Comparison of ENCODE assay signal across 9 mouse cellular contexts in genomic region chr11:94498093-94498996, GRCm38 (mm10). TPM values are rescaled to one million over a fixed set of nuclear protein-coding genes. Genes with fewer than 3 reads are reported as not detected.
DNase-seq lines count a peak whose midpoint lies in the region; ATAC-seq and TF ChIP-seq lines count a peak whose summit lies in the region.
"Had no signal": no experiment of that assay in that cellular context is flagged by ENCODE, and none has a peak within 500 bp of the region (broad histone marks: within the 10 kb centered on the region; RNA-seq: fewer than 3 reads in every experiment).

No protein-coding gene starts in this region.

- intact Hi-C loops in heart, adult 2 months (cut with DNase I), result no loop called here

- no peaks in the 10 kb centered on the region for H3K79me2 ChIP-seq in heart, adult 2 months (replicated peaks; ENCODE audit: control insufficient read depth, insufficient read depth, low read length)

- H3K36me3 ChIP-seq in heart, adult 2 months (ENCODE audit: control insufficient read depth, insufficient read depth, low read length), result no peaks in the 10 kb centered on the region
- no peaks in the 10 kb centered on the region for H3K36me3 ChIP-seq in limb, embryonic 11.5 days (ENCODE audit: control insufficient read depth, insufficient read depth, low read length)

- H3K4me2 ChIP-seq in limb, embryonic 11.5 days (ENCODE audit: low read depth, severe bottlenecking), result peak overlapping the region; percentile 71

- H3K9me3 ChIP-seq in limb, embryonic 11.5 days (ENCODE audit: control insufficient read depth, low read length), result no peaks in the 10 kb centered on the region
- H3K9me3 ChIP-seq: megakaryocyte, embryonic 14.5 days had no signal

- POLR2A ChIA-PET in Patski (lab: Charles Lee), result no interaction called here

- peak overlapping the region; percentile 55 for H3K9ac ChIP-seq in heart, adult 2 months (ENCODE audit: low read depth, low read length)
- no peak overlapping the region for H3K9ac ChIP-seq in limb, embryonic 11.5 days (ENCODE audit: low read length)

- DNase-seq in Patski (ENCODE audit: low read depth, low spot score), result peak; percentile 59
- peak; percentile 68 for DNase-seq in cerebellum, adult 8-10 months
- DNase-seq in heart, adult 2 months, result peak; percentile 56 to 57
- DNase-seq in kidney, adult 9 months, result peak; percentile 79
- peak; percentile 47 for DNase-seq in limb, embryonic 11.5 days (ENCODE audit: low spot score)
- DNase-seq in ovary, adult 18-20 months (ENCODE audit: low spot score), result peak; percentile 67
- DNase-seq in thymus, postnatal 36 days, result no peak
- DNase-seq in thymus, postnatal 4 days, result no peak

- ATAC-seq in Patski, result peak; percentile 79
- ATAC-seq in limb, embryonic 11.5 days (ENCODE audit: insufficient number of reproducible peaks, low FRiP score, low TSS enrichment, low read depth), result no peak

- 23% methylated on average over 19 of the region's 19 CpGs for WGBS in heart, adult 2 months
- WGBS in limb, embryonic 11.5 days, result 19% methylated on average over 19 of the region's 19 CpGs

- peaks cover 7% of the 10 kb centered on the region for H3K4me1 ChIP-seq in heart, adult 2 months (ENCODE audit: control insufficient read depth, insufficient read depth, low read length)
- peaks cover 28% of the 10 kb centered on the region for H3K4me1 ChIP-seq in limb, embryonic 11.5 days (ENCODE audit: control insufficient read depth, insufficient read depth, low read length)

- no peaks in the 10 kb centered on the region for H3K27me3 ChIP-seq in Patski
- no peaks in the 10 kb centered on the region for H3K27me3 ChIP-seq in heart, adult 2 months (ENCODE audit: control insufficient read depth, insufficient read depth, low read length)
- no peaks in the 10 kb centered on the region for H3K27me3 ChIP-seq in limb, embryonic 11.5 days (ENCODE audit: control insufficient read depth, insufficient read depth, low read length)

- no peak for TF ChIP-seq CTCF in Patski (IDR thresholded peaks at IDR 0.05)
- TF ChIP-seq CTCF in heart, adult 2 months (IDR thresholded peaks at IDR 0.05), result no peak

- TF ChIP-seq EP300 in heart, adult 2 months (IDR thresholded peaks at IDR 0.05; ENCODE audit: insufficient read depth, low read depth, low read length), result 0 out of 2 replicates have a peak, but pooled peaks have one; percentile 26

- H3K27ac ChIP-seq in heart, adult 2 months, result peak overlapping the region; percentile 61
- H3K27ac ChIP-seq in limb, embryonic 11.5 days (replicated peaks; ENCODE audit: low read depth, low read length), result no peak overlapping the region

- in situ Hi-C loops in Patski (cut with MboI; ENCODE audit: low pct_unique_long_range_greater_than_20kb), result no loop called here

- peak overlapping the region; percentile 26; the same call in 1 of the 2 replicates for H3K4me3 ChIP-seq in heart, adult 2 months
- no peak overlapping the region for H3K4me3 ChIP-seq in limb, embryonic 11.5 days (ENCODE audit: low read depth, low read length)
- H3K4me3 ChIP-seq: megakaryocyte, embryonic 14.5 days had no signal

- TF ChIP-seq POLR2A in heart, adult 2 months (IDR thresholded peaks at IDR 0.05; ENCODE audit: insufficient read depth, low read depth, low read length), result peak; percentile 32; the same call in 1 of the 2 replicates

- CTCF ChIA-PET in Patski (lab: Charles Lee), result no interaction called here

RNA-seq across cellular contexts. Expression of gene Epn3, which starts 1.4 kb away (rescaled TPM):
- 48.0 TPM for polyA plus RNA-seq in Patski (2021)
- 10 to 100 TPM; 28.4 to 31.9 TPM for total RNA-seq in heart, adult 2 months (2021)
- 12.6 and 25.7 TPM in 2 replicates for polyA plus RNA-seq in heart, adult 2 months (2012; rRNA removed)
- polyA plus RNA-seq in limb, embryonic 11.5 days (2014; fragmentation: Nextera tagmentation; extraction: Ambion mirVana), result 2.8 and 3.1 TPM in 2 replicates

RNA-seq across cellular contexts. Expression of gene Spata20, which starts 12.4 kb away (rescaled TPM):
- polyA plus RNA-seq in Patski (2021), result 0.27 TPM
- under 1 TPM; 0.23 to 0.52 TPM for total RNA-seq in heart, adult 2 months (2021)
- polyA plus RNA-seq in heart, adult 2 months (2012; rRNA removed), result 1.3 and 1.5 TPM in 2 replicates
- not detected in 2 replicates for polyA plus RNA-seq in limb, embryonic 11.5 days (2014; fragmentation: Nextera tagmentation; extraction: Ambion mirVana)

RNA-seq across cellular contexts. Expression of gene Mycbpap, which starts 23.2 kb away (rescaled TPM):
- 1.3 TPM for polyA plus RNA-seq in Patski (2021)
- 1 to 10 TPM in 1 of 2 experiments, under 1 TPM in 1; 0.89 to 1.1 TPM for total RNA-seq in heart, adult 2 months (2021)
- polyA plus RNA-seq in heart, adult 2 months (2012; rRNA removed), result 0.32 and 0.72 TPM in 2 replicates
- 4.2 and 4.9 TPM in 2 replicates for polyA plus RNA-seq in limb, embryonic 11.5 days (2014; fragmentation: Nextera tagmentation; extraction: Ambion mirVana)

RNA-seq across cellular contexts. Expression of gene Cacna1g, which starts 24.3 kb away (rescaled TPM):
- 79.1 TPM for polyA plus RNA-seq in Patski (2021)
- 10 to 100 TPM; 12.2 to 12.9 TPM for total RNA-seq in heart, adult 2 months (2021)
- polyA plus RNA-seq in heart, adult 2 months (2012; rRNA removed), result 63.3 and 64.4 TPM in 2 replicates
- 21.0 and 24.3 TPM in 2 replicates for polyA plus RNA-seq in limb, embryonic 11.5 days (2014; fragmentation: Nextera tagmentation; extraction: Ambion mirVana)

RNA-seq across cellular contexts. Expression of gene Rsad1, which starts 50.7 kb away (rescaled TPM):
- polyA plus RNA-seq in Patski (2021), result 11.4 TPM
- 10 to 100 TPM in 1 of 2 experiments, 1 to 10 TPM in 1; 9.3 to 12.6 TPM for total RNA-seq in heart, adult 2 months (2021)
- polyA plus RNA-seq in heart, adult 2 months (2012; rRNA removed), result 13.7 and 14.1 TPM in 2 replicates
- 3.1 and 4.1 TPM in 2 replicates for polyA plus RNA-seq in limb, embryonic 11.5 days (2014; fragmentation: Nextera tagmentation; extraction: Ambion mirVana)

Comparison
In these comparisons a context has a peak if more than half of its experiments do, and no peak if none do; other contexts are left out.
1. DNase-seq: peak in Patski (single experiment), cerebellum, adult 8-10 months (single experiment), heart, adult 2 months (2 of 2), kidney, adult 9 months (single experiment), limb, embryonic 11.5 days (single experiment) and ovary, adult 18-20 months (single experiment); none in thymus, postnatal 36 days (0 of 2) and thymus, postnatal 4 days (single experiment).